Mouse (Mus musculus) myocyte (in vitro differentiated cells): Measurements from ENCODE around the gene Pvr. TPM values are rescaled to one million over a fixed set of nuclear protein-coding genes. Genes with fewer than 3 reads are reported as not detected.

ENCODE experiments used
- H3K27me3 ChIP-seq: one replicate; pipeline ENCODE4 v1.6.1; 2011; ENCODE audit not compliant: control insufficient read depth, insufficient read depth, insufficient read length
- H3K36me3 ChIP-seq: one replicate; pipeline ENCODE4 v1.6.1; 2011; ENCODE audit not compliant: control insufficient read depth, insufficient read depth
- H3K4me2 ChIP-seq: one replicate; pipeline ENCODE4 v1.6.1; 2011; ENCODE audit warnings: low read depth, control low read depth
- H3K4me3 ChIP-seq: one replicate; pipeline ENCODE4 v1.5.1; 2011; ENCODE audit warnings: mild to moderate bottlenecking, control low read depth, moderate library complexity
- H3K79me2 ChIP-seq: one replicate; pipeline ENCODE4 v1.6.1; 2011; ENCODE audit not compliant: control insufficient read depth, insufficient read depth
- H3ac ChIP-seq: one replicate; pipeline ENCODE4 v1.6.1; 2011; ENCODE audit not compliant: control insufficient read depth, insufficient read length
- CEBPB ChIP-seq: IDR thresholded peaks from 2 replicates; pipeline ENCODE4 v1.6.1; 2011; ENCODE audit warnings: mild to moderate bottlenecking, moderate library complexity; ENCODE audit not compliant: poor library complexity, insufficient read depth, severe bottlenecking
- E2F4 ChIP-seq: IDR thresholded peaks from one replicate; pipeline ENCODE4 v1.6.1; 2011; ENCODE audit warnings: mild to moderate bottlenecking, control low read depth, moderate library complexity; ENCODE audit not compliant: insufficient read depth
- MAX ChIP-seq: IDR thresholded peaks from one replicate; pipeline ENCODE4 v1.6.1; 2011; ENCODE audit warnings: low read depth, mild to moderate bottlenecking, control low read depth
- MYOD1 ChIP-seq, 3 experiments: IDR thresholded peaks; one replicate each; pipeline ENCODE4 v1.6.1; 2011; ENCODE audit warnings: control low read depth in 2 of 3, low read depth in 2 of 3, mild to moderate bottlenecking in 2 of 3, moderate library complexity in 1 of 3; ENCODE audit not compliant: insufficient read length in 2 of 3, control insufficient read depth in 1 of 3
- MYOG ChIP-seq, 3 experiments: IDR thresholded peaks; one replicate each; pipeline ENCODE4 v1.6.1; 2011; ENCODE audit warnings: control low read depth in 2 of 3, low read depth in 2 of 3, mild to moderate bottlenecking in 2 of 3; ENCODE audit not compliant: insufficient read length in 2 of 3, control insufficient read depth in 1 of 3, insufficient read depth in 1 of 3
- POLR2A ChIP-seq: IDR thresholded peaks from one replicate; pipeline ENCODE4 v1.6.1; 2011; ENCODE audit warnings: low read depth, mild to moderate bottlenecking, control low read depth, moderate library complexity; ENCODE audit not compliant: insufficient read length
- POLR2AphosphoS2 ChIP-seq: IDR thresholded peaks from one replicate; pipeline ENCODE4 v1.6.1; 2011; ENCODE audit warnings: low read depth, control low read depth; ENCODE audit not compliant: insufficient read length
- REST ChIP-seq: IDR thresholded peaks from one replicate; pipeline ENCODE4 v1.6.1; 2011; ENCODE audit warnings: mild to moderate bottlenecking, control low read depth, moderate library complexity; ENCODE audit not compliant: insufficient read depth, insufficient read length
- SRF ChIP-seq: IDR thresholded peaks from one replicate; pipeline ENCODE4 v1.6.1; 2011; ENCODE audit warnings: low read depth; ENCODE audit not compliant: control insufficient read depth, insufficient read length
- TCF12 ChIP-seq: IDR thresholded peaks from one replicate; pipeline ENCODE4 v1.6.1; 2011; ENCODE audit warnings: mild to moderate bottlenecking, control low read depth; ENCODE audit not compliant: poor library complexity, insufficient read depth, severe bottlenecking
- TCF3 ChIP-seq: IDR thresholded peaks from one replicate; pipeline ENCODE4 v1.6.1; 2011; ENCODE audit warnings: low read depth, control low read depth; ENCODE audit not compliant: insufficient read length
- USF1 ChIP-seq: IDR thresholded peaks from one replicate; pipeline ENCODE4 v1.6.1; 2011; ENCODE audit warnings: low read depth, mild to moderate bottlenecking, control low read depth, moderate library complexity
- polyA plus RNA-seq: library from polyadenylated mRNA; unstranded; fragments of >200 nt; fragmentation: generic; extraction: Trizol; gene quantifications from one replicate; pipeline ENCODE4 v1.2.1, GENCODE M21; 2012; ENCODE audit warnings: missing spikeins

Pvr gene
- polyA plus RNA-seq, 1 experiment, result 39.7 TPM

GRCm38 (mm10) chr7:19889881-19890280 is 31.1 kb downstream of the Pvr start:
- Histone ChIP-seq H3K27me3 (no peaks in the 10 kb centered on the region), H3K4me2 (no peak overlapping the region), H3K79me2 (no peaks in the 10 kb centered on the region), H3K4me3 (no peak overlapping the region), H3ac (no peak overlapping the region), H3K36me3 (no peaks in the 10 kb centered on the region)
- no peak for TF ChIP-seq E2F4
- TF ChIP-seq TCF12, result no peak
- TF ChIP-seq REST, result no peak
- TF ChIP-seq POLR2AphosphoS2, result no peak
- TF ChIP-seq MYOD1 (IDR thresholded peaks at IDR 0.05; ENCODE audit: control insufficient read depth in 1 of 3, insufficient read length in 2 of 3, low read depth in 2 of 3), result no peak
- no peak for TF ChIP-seq TCF3
- no peak for TF ChIP-seq POLR2A
- TF ChIP-seq CEBPB, result no peak
- no peak for TF ChIP-seq USF1
- TF ChIP-seq SRF, result no peak
- no peak for TF ChIP-seq MYOG (IDR thresholded peaks at IDR 0.05; ENCODE audit: control insufficient read depth in 1 of 3, insufficient read depth in 1 of 3, insufficient read length in 2 of 3, low read depth in 2 of 3)
- TF ChIP-seq MAX, result no peak

- H3K4me3 ChIP-seq, result no peak within 1 kb of the TSS
- H3K27me3 ChIP-seq, result no peaks in the 10 kb centered on the region
- H3K4me2 ChIP-seq, result no peak within 1 kb of the TSS
- no peaks in the 10 kb centered on the region for H3K79me2 ChIP-seq
- H3ac ChIP-seq, result no peak within 1 kb of the TSS
- TF ChIP-seq POLR2A (no peak), POLR2AphosphoS2 (no peak), MAX (no peak), MYOD1 (IDR thresholded peaks at IDR 0.05; ENCODE audit: control insufficient read depth in 1 of 3, insufficient read length in 2 of 3, low read depth in 2 of 3) (no peak), MYOG (IDR thresholded peaks at IDR 0.05; ENCODE audit: control insufficient read depth in 1 of 3, insufficient read depth in 1 of 3, insufficient read length in 2 of 3, low read depth in 2 of 3) (no peak), TCF3 (no peak), E2F4 (no peak), REST (no peak), USF1 (no peak), SRF (no peak), TCF12 (no peak), CEBPB (no peak)
- no peaks in the 10 kb centered on the region for H3K36me3 ChIP-seq
Measured at GRCm38 (mm10) chr7:19887849-19888248, 33.1 kb downstream of the Pvr start, which contains the start of gene Ceacam19. TSS of gene Ceacam19 (minus strand) at chr7:19887965.

- TF ChIP-seq TCF12 (no peak), USF1 (no peak), MYOD1 (IDR thresholded peaks at IDR 0.05; ENCODE audit: control insufficient read depth in 1 of 3, insufficient read length in 2 of 3, low read depth in 2 of 3) (no peak), REST (no peak), MAX (no peak), POLR2A (no peak), POLR2AphosphoS2 (no peak), CEBPB (no peak), MYOG (IDR thresholded peaks at IDR 0.05; ENCODE audit: control insufficient read depth in 1 of 3, insufficient read depth in 1 of 3, insufficient read length in 2 of 3, low read depth in 2 of 3) (no peak), E2F4 (no peak), SRF (no peak)
- Histone ChIP-seq H3ac (no peak overlapping the region), H3K4me2 (no peak overlapping the region), H3K27me3 (no peaks in the 10 kb centered on the region), H3K4me3 (no peak overlapping the region), H3K79me2 (no peaks in the 10 kb centered on the region), H3K36me3 (no peaks in the 10 kb centered on the region)
Measured at GRCm38 (mm10) chr7:19880754-19881153, 40.2 kb downstream of the Pvr start.

GRCm38 (mm10) chr7:19876781-19877425 is 44.1 kb downstream of the Pvr start:
- no peaks in the 10 kb centered on the region for H3K36me3 ChIP-seq
- H3K27me3 ChIP-seq, result no peaks in the 10 kb centered on the region
- no peak overlapping the region for H3K4me3 ChIP-seq
- TF ChIP-seq TCF3 (no peak), USF1 (peak; percentile 44), TCF12 (no peak), E2F4 (no peak), POLR2A (no peak), MYOD1 (IDR thresholded peaks at IDR 0.05; ENCODE audit: control insufficient read depth in 1 of 3, insufficient read length in 2 of 3, low read depth in 2 of 3) (no peak)
- H3K79me2 ChIP-seq, result no peaks in the 10 kb centered on the region
- H3K4me2 ChIP-seq, result peak overlapping the region; percentile 25
- no peak overlapping the region for H3ac ChIP-seq
